Mouse (Mus musculus): ENCODE data around the gene Xxylt1. TPM values are rescaled to one million over a fixed set of nuclear protein-coding genes. Genes with fewer than 3 reads are reported as not detected.

The Xxylt1 gene
- polyA plus RNA-seq, 1 experiment from 2014 or later = 18.1 TPM

DNA sequence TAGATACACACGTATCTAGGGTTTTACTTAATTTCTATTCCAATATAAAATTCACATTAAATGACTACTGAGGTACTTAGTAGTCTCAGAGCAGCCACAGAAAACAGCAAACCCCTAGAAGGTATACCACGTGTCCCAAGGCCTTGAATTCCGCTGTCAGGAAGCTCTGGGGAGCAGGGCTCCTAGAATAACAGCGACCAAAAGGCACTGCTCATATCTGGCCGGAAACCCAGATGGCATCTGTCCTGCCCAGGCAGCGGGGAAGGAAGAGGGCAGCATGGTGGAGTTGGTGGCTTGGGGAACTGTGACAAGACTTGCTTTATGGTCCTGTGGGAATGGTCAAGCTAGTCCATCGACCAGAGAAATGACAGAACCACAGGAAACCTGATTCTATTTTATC lies 86.9 kb downstream of the Xxylt1 start:
- Histone ChIP-seq H3K9ac (no peak overlapping the region), H3K36me3 (replicated peaks; ENCODE audit: control insufficient read depth, insufficient read depth) (no peaks in the 10 kb centered on the region), H3K4me1 (replicated peaks; ENCODE audit: control insufficient read depth, insufficient read depth, low read length) (peaks cover 14% of the 10 kb centered on the region), H3K4me2 (replicated peaks) (no peak overlapping the region), H3K27me3 (ENCODE audit: control insufficient read depth, insufficient read depth, low read length) (no peaks in the 10 kb centered on the region), H3K9me3 (ENCODE audit: control insufficient read depth, low read length) (no peaks in the 10 kb centered on the region), H3K27ac (no peak overlapping the region), H3K4me3 (replicated peaks; ENCODE audit: low read length) (no peak overlapping the region)
- WGBS = 75% methylated on average over 7 of the region's 7 CpGs
- DNase-seq (ENCODE audit: low spot score) (no peak), ATAC-seq (ENCODE audit: low FRiP score) (no peak)

DNA sequence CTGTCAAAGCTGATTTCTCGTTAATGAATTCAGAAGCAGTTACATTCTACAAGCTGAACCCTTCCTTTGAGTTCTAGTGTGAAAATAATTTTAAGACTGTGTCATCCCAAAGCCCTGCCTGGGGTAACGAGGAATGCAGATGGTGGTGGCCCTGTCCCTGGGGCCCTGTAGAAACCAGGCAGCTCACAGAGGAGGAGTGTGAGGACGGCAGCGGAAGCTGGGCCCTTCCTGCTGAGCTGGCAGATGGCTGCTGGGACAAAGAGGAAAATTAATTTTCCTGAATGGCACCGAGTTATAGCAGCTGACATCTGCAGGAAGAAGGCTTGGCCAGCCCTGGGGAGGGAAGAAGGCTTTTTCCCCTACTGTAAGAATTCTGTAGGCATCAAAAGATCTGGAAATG lies 88.7 kb downstream of the Xxylt1 start:
- ATAC-seq (ENCODE audit: low FRiP score) = peak; percentile 57; the same call in 1 of the 2 replicates
- Histone ChIP-seq H3K27me3 (ENCODE audit: control insufficient read depth, insufficient read depth, low read length) (no peaks in the 10 kb centered on the region), H3K9ac (no peak overlapping the region), H3K4me3 (replicated peaks; ENCODE audit: low read length) (no peak overlapping the region), H3K27ac (peak overlapping the region; percentile 63; the same call in 1 of the 2 replicates), H3K4me1 (replicated peaks; ENCODE audit: control insufficient read depth, insufficient read depth, low read length) (peaks cover 18% of the 10 kb centered on the region), H3K9me3 (ENCODE audit: control insufficient read depth, low read length) (no peaks in the 10 kb centered on the region), H3K4me2 (replicated peaks) (no peak overlapping the region), H3K36me3 (replicated peaks; ENCODE audit: control insufficient read depth, insufficient read depth) (no peaks in the 10 kb centered on the region)
- 22% methylated on average over 5 of the region's 5 CpGs for WGBS
- DNase-seq (ENCODE audit: low spot score) = peak; percentile 45

DNA sequence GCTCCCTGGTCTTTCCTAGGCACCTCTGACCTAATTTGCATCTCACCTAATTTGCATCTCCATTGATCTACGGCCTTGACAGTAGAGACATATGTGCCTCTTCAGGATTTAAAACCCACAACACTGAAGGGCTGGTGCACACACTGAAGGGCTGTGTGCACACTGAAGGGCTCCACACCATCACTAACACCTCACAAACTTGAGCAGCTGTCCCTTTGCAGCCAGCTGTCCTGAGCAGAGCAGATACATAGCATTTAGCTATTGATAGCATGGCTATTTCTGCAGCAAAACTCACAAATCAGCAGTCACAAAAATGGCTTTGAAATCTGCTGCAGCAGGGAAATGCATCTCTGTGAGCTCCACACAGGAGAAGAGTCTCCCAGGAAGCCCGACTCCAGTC lies 90.6 kb downstream of the Xxylt1 start:
- H3K27ac ChIP-seq = no peak overlapping the region
- ATAC-seq (ENCODE audit: low FRiP score) (no peak), DNase-seq (ENCODE audit: low spot score) (no peak)
- 30% methylated on average over 2 of the region's 2 CpGs for WGBS
- no peak overlapping the region for H3K4me2 ChIP-seq (replicated peaks)
- H3K4me1 ChIP-seq (replicated peaks; ENCODE audit: control insufficient read depth, insufficient read depth, low read length) = peaks cover 18% of the 10 kb centered on the region
- H3K4me3 ChIP-seq (replicated peaks; ENCODE audit: low read length) = no peak overlapping the region
- H3K27me3 ChIP-seq (ENCODE audit: control insufficient read depth, insufficient read depth, low read length) = no peaks in the 10 kb centered on the region
- no peaks in the 10 kb centered on the region for H3K9me3 ChIP-seq (ENCODE audit: control insufficient read depth, low read length)
- no peak overlapping the region for H3K9ac ChIP-seq
- H3K36me3 ChIP-seq (replicated peaks; ENCODE audit: control insufficient read depth, insufficient read depth) = no peaks in the 10 kb centered on the region

GRCm38 (mm10) chr16:30988225-30988624 lies 93.0 kb downstream of the Xxylt1 start:
- H3K4me3 ChIP-seq (replicated peaks; ENCODE audit: low read length) = no peak overlapping the region
- no peak overlapping the region for H3K9ac ChIP-seq
- no peaks in the 10 kb centered on the region for H3K9me3 ChIP-seq (ENCODE audit: control insufficient read depth, low read length)
- peaks cover 18% of the 10 kb centered on the region for H3K4me1 ChIP-seq (replicated peaks; ENCODE audit: control insufficient read depth, insufficient read depth, low read length)
- no peak overlapping the region for H3K4me2 ChIP-seq (replicated peaks)
- DNase-seq (ENCODE audit: low spot score) = no peak
- ATAC-seq (ENCODE audit: low FRiP score) = no peak
- no peaks in the 10 kb centered on the region for H3K36me3 ChIP-seq (replicated peaks; ENCODE audit: control insufficient read depth, insufficient read depth)
- no peak overlapping the region for H3K27ac ChIP-seq
- H3K27me3 ChIP-seq (ENCODE audit: control insufficient read depth, insufficient read depth, low read length) = no peaks in the 10 kb centered on the region
- WGBS = 82% methylated on average over 6 of the region's 6 CpGs

DNA sequence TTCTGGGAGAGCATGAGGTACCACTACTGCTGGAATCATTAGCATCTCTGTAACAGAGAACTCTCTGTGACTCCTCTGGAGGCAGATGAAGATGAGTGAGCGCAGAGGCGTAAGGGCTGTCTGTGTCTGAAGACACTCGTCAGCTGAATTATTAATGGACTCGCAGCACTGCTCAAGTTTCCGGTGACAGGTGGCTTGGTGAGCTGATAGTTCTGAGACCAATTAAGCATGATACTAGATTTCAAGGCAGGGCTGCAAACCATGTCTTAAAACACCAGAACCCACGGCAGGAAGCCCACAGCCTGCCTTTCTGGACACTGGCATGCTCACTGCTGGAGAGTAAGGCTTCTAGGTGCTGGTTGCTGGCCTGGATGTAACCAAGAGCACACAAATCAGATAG lies 93.5 kb downstream of the Xxylt1 start:
- Histone ChIP-seq H3K27me3 (ENCODE audit: control insufficient read depth, insufficient read depth, low read length) (no peaks in the 10 kb centered on the region), H3K36me3 (replicated peaks; ENCODE audit: control insufficient read depth, insufficient read depth) (no peaks in the 10 kb centered on the region), H3K4me1 (replicated peaks; ENCODE audit: control insufficient read depth, insufficient read depth, low read length) (peaks cover 14% of the 10 kb centered on the region), H3K4me2 (replicated peaks) (no peak overlapping the region), H3K4me3 (replicated peaks; ENCODE audit: low read length) (no peak overlapping the region), H3K27ac (no peak overlapping the region), H3K9me3 (ENCODE audit: control insufficient read depth, low read length) (no peaks in the 10 kb centered on the region), H3K9ac (no peak overlapping the region)
- no peak for DNase-seq (ENCODE audit: low spot score)
- no peak for ATAC-seq (ENCODE audit: low FRiP score)
- WGBS = 55% methylated on average over 6 of the region's 6 CpGs

DNA sequence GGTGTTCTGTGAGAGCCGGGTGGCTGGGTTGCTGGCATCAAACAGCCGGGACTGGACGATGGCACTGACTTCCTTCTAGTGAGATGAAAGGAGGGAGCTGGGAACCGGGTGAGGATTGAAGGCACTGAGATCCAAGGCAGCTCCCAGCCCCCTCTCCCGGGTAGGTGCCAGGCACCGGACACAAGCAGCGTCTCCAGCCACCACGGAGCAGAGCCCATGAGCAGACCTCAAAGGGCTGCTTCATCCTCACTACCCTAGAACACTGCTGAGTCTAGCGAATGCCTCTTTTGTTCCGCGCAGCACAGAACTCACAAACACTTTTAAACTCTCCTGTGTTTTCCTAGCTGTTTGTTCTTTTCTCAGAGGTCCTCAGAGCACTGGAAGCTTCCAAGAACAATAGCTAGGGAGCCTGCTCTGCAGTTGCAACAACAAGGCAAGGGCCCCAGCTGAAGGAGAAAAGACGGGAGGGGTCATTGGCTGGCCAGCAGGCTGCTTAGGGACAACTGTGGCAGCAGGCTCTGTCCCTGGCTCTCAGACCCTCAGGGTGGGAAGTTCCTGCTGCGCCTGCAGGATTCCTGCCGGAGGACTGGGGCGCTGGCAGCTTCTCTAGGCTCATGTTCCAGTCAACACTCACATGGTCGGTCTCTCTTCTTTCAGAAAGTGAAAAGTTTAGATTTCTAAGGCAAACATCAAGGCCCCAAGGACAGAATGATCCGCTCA lies 96.2 kb downstream of the Xxylt1 start:
- H3K4me1 ChIP-seq (replicated peaks; ENCODE audit: control insufficient read depth, insufficient read depth, low read length) = 0 out of 2 replicates have a peak, but pooled peaks cover 4% of the 10 kb centered on the region
- WGBS = 22% methylated on average over 17 of the region's 17 CpGs
- no peak for DNase-seq (ENCODE audit: low spot score)
- no peaks in the 10 kb centered on the region for H3K27me3 ChIP-seq (ENCODE audit: control insufficient read depth, insufficient read depth, low read length)
- no peak for ATAC-seq (ENCODE audit: low FRiP score)
- H3K4me3 ChIP-seq (replicated peaks; ENCODE audit: low read length) = no peak overlapping the region
- H3K9me3 ChIP-seq (ENCODE audit: control insufficient read depth, low read length) = no peaks in the 10 kb centered on the region
- H3K4me2 ChIP-seq (replicated peaks) = no peak overlapping the region
- no peaks in the 10 kb centered on the region for H3K36me3 ChIP-seq (replicated peaks; ENCODE audit: control insufficient read depth, insufficient read depth)
- no peak overlapping the region for H3K9ac ChIP-seq
- H3K27ac ChIP-seq = no peak overlapping the region

DNA sequence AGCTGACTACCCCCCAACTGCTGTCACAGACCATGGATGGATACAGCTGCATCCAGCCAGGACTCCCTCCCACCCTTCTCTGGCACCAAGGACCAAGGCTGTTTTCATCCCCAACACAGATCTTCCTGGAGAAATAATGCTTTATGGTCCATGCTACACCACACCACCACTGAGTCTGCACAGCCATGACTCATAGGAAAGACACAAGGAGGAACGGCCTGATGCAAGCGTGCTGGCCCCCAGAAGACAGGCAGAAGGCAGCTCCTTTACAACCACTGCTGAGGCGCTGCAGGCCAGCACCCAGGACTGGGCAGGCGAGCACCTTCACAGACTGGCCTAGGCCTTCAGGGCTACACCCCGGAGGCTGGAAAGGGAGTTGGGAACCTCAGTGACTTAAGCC lies 97.1 kb downstream of the Xxylt1 start:
- Histone ChIP-seq H3K9ac (no peak overlapping the region), H3K27ac (no peak overlapping the region), H3K4me3 (replicated peaks; ENCODE audit: low read length) (no peak overlapping the region), H3K9me3 (ENCODE audit: control insufficient read depth, low read length) (no peaks in the 10 kb centered on the region), H3K4me1 (replicated peaks; ENCODE audit: control insufficient read depth, insufficient read depth, low read length) (0 out of 2 replicates have a peak, but pooled peaks cover 4% of the 10 kb centered on the region), H3K36me3 (replicated peaks; ENCODE audit: control insufficient read depth, insufficient read depth) (no peaks in the 10 kb centered on the region), H3K4me2 (replicated peaks) (no peak overlapping the region), H3K27me3 (ENCODE audit: control insufficient read depth, insufficient read depth, low read length) (no peaks in the 10 kb centered on the region)
- 88% methylated on average over 5 of the region's 5 CpGs for WGBS
- DNase-seq (ENCODE audit: low spot score) = no peak
- no peak for ATAC-seq (ENCODE audit: low FRiP score)

DNA sequence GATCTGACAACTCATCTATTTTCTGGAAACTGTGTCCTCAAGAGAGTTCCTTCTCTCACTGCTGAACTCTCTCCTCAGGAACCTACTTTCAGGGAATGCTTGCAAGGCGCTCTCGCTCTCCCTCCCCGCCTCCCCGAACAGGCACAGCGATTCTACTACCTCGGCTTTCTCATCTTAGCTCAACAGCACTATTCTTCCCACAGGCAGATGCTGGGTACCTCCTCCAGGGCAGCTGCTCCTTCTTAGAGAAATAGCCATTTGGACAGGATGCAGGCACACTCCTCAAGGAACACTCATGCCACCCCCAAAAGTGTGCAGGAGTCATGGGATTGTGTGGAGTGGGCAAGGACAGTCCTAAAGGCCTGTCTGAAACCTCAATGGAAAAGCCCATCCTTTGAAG lies 97.5 kb downstream of the Xxylt1 start:
- DNase-seq (ENCODE audit: low spot score) (no peak), ATAC-seq (ENCODE audit: low FRiP score) (no peak)
- Histone ChIP-seq H3K9me3 (ENCODE audit: control insufficient read depth, low read length) (no peaks in the 10 kb centered on the region), H3K27ac (no peak overlapping the region), H3K4me3 (replicated peaks; ENCODE audit: low read length) (no peak overlapping the region), H3K4me1 (replicated peaks; ENCODE audit: control insufficient read depth, insufficient read depth, low read length) (0 out of 2 replicates have a peak, but pooled peaks cover 4% of the 10 kb centered on the region), H3K36me3 (replicated peaks; ENCODE audit: control insufficient read depth, insufficient read depth) (no peaks in the 10 kb centered on the region), H3K9ac (no peak overlapping the region), H3K4me2 (replicated peaks) (no peak overlapping the region), H3K27me3 (ENCODE audit: control insufficient read depth, insufficient read depth, low read length) (no peaks in the 10 kb centered on the region)
- 70% methylated on average over 6 of the region's 6 CpGs for WGBS

- Histone ChIP-seq H3K27me3 (ENCODE audit: control insufficient read depth, insufficient read depth, low read length) (no peaks in the 10 kb centered on the region), H3K4me3 (replicated peaks; ENCODE audit: low read length) (no peak overlapping the region), H3K4me2 (replicated peaks) (no peak overlapping the region), H3K9me3 (ENCODE audit: control insufficient read depth, low read length) (no peaks in the 10 kb centered on the region), H3K36me3 (replicated peaks; ENCODE audit: control insufficient read depth, insufficient read depth) (no peaks in the 10 kb centered on the region), H3K27ac (no peak overlapping the region), H3K4me1 (replicated peaks; ENCODE audit: control insufficient read depth, insufficient read depth, low read length) (0 out of 2 replicates have a peak, but pooled peaks cover 4% of the 10 kb centered on the region), H3K9ac (no peak overlapping the region)
- ATAC-seq (ENCODE audit: low FRiP score) (no peak), DNase-seq (ENCODE audit: low spot score) (no peak)
- WGBS = 62% methylated on average over 4 of the region's 4 CpGs
Observed at GRCm38 (mm10) chr16:30983281-30983680, 98.0 kb downstream of the Xxylt1 start.

GRCm38 (mm10) chr16:30981345-30981744 lies 99.9 kb downstream of the Xxylt1 start:
- H3K27me3 ChIP-seq (ENCODE audit: control insufficient read depth, insufficient read depth, low read length) = no peaks in the 10 kb centered on the region
- no peak overlapping the region for H3K4me2 ChIP-seq (replicated peaks)
- no peak overlapping the region for H3K4me3 ChIP-seq (replicated peaks; ENCODE audit: low read length)
- H3K27ac ChIP-seq = no peak overlapping the region
- H3K9ac ChIP-seq = no peak overlapping the region
- DNase-seq (ENCODE audit: low spot score) (no peak), ATAC-seq (ENCODE audit: low FRiP score) (no peak)
- no peaks in the 10 kb centered on the region for H3K36me3 ChIP-seq (replicated peaks; ENCODE audit: control insufficient read depth, insufficient read depth)
- no peaks in the 10 kb centered on the region for H3K9me3 ChIP-seq (ENCODE audit: control insufficient read depth, low read length)
- 90% methylated on average over 10 of the region's 10 CpGs for WGBS
- peaks cover 6% of the 10 kb centered on the region for H3K4me1 ChIP-seq (replicated peaks; ENCODE audit: control insufficient read depth, insufficient read depth, low read length)

Data from hindbrain, embryonic 14.5 days (tissue).